Comparison of ENCODE assay signal across 8 mouse cellular contexts in the genomic region with DNA sequence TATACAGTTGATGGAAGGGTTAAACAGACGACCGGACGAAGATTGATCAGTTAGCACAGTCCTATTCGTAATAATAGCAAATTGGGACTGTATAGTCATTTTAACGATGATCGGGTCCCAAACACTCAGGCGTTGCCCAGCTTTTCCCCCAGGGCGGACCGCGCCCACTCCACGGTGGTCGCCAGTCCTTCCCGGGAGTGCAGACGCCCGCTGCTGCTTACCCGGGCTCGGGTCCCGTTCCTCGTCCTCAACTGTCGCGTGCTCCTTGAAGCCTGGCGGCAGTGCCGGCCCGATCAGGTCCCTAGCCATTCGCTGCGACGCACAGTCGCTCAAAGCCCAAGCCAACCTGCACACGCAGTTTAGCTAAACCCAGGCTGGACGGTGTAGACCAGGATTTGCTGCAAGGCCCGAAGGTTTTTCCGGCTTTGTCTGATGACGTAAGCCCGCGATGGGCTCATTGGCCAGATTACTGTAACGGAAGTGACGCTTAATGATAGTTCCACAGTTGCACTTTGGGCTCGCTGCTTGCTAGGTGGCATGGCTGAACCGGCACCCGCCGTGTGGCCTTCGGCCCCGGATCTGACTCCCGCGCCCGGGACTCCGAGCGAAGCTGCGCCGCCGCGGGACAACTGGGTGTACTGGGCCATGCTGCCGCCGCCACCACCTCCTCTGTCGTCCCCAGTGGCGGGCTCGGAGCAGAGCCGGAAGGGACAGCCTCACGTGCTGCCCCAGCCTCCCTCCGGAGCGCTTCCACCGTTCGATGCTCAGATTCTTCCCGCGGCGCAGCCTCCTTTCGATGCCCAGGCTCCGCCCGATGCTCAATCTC. TPM values are rescaled to one million over a fixed set of nuclear protein-coding genes. Genes with fewer than 3 reads are reported as not detected.
DNase-seq lines count a peak whose midpoint lies in the region; ATAC-seq lines count a peak whose summit lies in the region.

A gene (minus strand): TSS at position 365 of the 826 bp plus-strand sequence.
A gene (plus strand): TSS at position 496 of the 826 bp plus-strand sequence.

- intact Hi-C loops in left cerebral cortex, postnatal 14 days (cut with DNase I) = no loop called here

- peak; percentile 99 for ATAC-seq in intestine, embryonic 14.5 days (replicated peaks; ENCODE audit: low FRiP score, low TSS enrichment, low read depth)

- H3K36me3 ChIP-seq in intestine, embryonic 14.5 days (ENCODE audit: control insufficient read depth, insufficient read depth, low read length) = peaks cover 35% of the 10 kb centered on the region

- peak within 1 kb of the TSS; percentile 67 for H3K4me3 ChIP-seq in intestine, embryonic 14.5 days (ENCODE audit: low read depth, low read length)

- peak within 1 kb of the TSS; percentile 96 for H3K4me2 ChIP-seq in intestine, embryonic 14.5 days (ENCODE audit: low read length)

- peak within 1 kb of the TSS; percentile 84 for H3K27ac ChIP-seq in intestine, embryonic 14.5 days (ENCODE audit: low read depth)

- H3K9me3 ChIP-seq in intestine, embryonic 14.5 days (ENCODE audit: control insufficient read depth, low read length) = no peaks in the 10 kb centered on the region

- H3K27me3 ChIP-seq in intestine, embryonic 14.5 days (replicated peaks; ENCODE audit: control insufficient read depth, insufficient read depth, low read length) = no peaks in the 10 kb centered on the region

- peak within 1 kb of the TSS; percentile 79 for H3K9ac ChIP-seq in intestine, embryonic 14.5 days (ENCODE audit: low read length)

- under 1% methylated on average over 68 of the region's 69 CpGs for WGBS in intestine, embryonic 14.5 days

- H3K4me1 ChIP-seq in intestine, embryonic 14.5 days (replicated peaks; ENCODE audit: control insufficient read depth, insufficient read depth, low read length) = peaks cover 13% of the 10 kb centered on the region

- DNase-seq in adrenal gland, adult 18-20 months (ENCODE audit: low spot score in 2 of 2) = peak; percentile 69 to 78
- peak; percentile 97 for DNase-seq in embryo, embryonic 11 days
- DNase-seq in gastrocnemius, postnatal 25 days = peak; percentile 87
- peak; percentile 96 for DNase-seq in intestine, embryonic 14.5 days (ENCODE audit: low spot score)
- DNase-seq in left cerebral cortex, postnatal 14 days (ENCODE audit: low spot score in 2 of 2) = peak; percentile 93 to 97
- DNase-seq in mesoderm, embryonic 11.5 days (ENCODE audit: low read depth, low spot score) = peak; percentile 96
- peak; percentile 93 to 96 for DNase-seq in right cerebral cortex, postnatal 36 days (ENCODE audit: low spot score in 2 of 2)
- peak; percentile 95 for DNase-seq in yolk sac, embryonic 10.5 days (ENCODE audit: low spot score)

RNA-seq across cellular contexts. Expression of the first gene that starts in this region (rescaled TPM):
- total RNA-seq in adrenal gland, adult 18-20 months (2021) = 10 to 100 TPM; 13.6 to 18.6 TPM
- 1 to 10 TPM; 5.1 to 5.5 TPM for total RNA-seq in gastrocnemius, postnatal 25 days (2021)
- 11.9 and 15.4 TPM in 2 replicates for polyA plus RNA-seq in intestine, embryonic 14.5 days (2014; fragmentation: Nextera tagmentation; extraction: Ambion mirVana)
- 10 to 100 TPM; 19.9 to 21.1 TPM for total RNA-seq in left cerebral cortex, postnatal 14 days (2021)

RNA-seq across cellular contexts. Expression of the second gene that starts in this region (rescaled TPM):
- total RNA-seq in adrenal gland, adult 18-20 months (2021) = 1 to 10 TPM; 6.6 to 7.6 TPM
- 1 to 10 TPM; 3.1 to 3.3 TPM for total RNA-seq in gastrocnemius, postnatal 25 days (2021)
- polyA plus RNA-seq in intestine, embryonic 14.5 days (2014; fragmentation: Nextera tagmentation; extraction: Ambion mirVana) = 16.3 and 17.8 TPM in 2 replicates
- total RNA-seq in left cerebral cortex, postnatal 14 days (2021) = 1 to 10 TPM; 7.3 to 7.9 TPM

Comparison
In these comparisons a context has a peak if more than half of its experiments do, and no peak if none do; other contexts are left out.
1. Peak in every context shown above with its lines: DNase-seq, ATAC-seq, H3K4me3 ChIP-seq and H3K27ac ChIP-seq.